Mouse (Mus musculus): ENCODE measurements around the gene Thap8. TPM values are rescaled to one million over a fixed set of nuclear protein-coding genes. Genes with fewer than 3 reads are reported as not detected.
A peak's percentile ranks its signal among the peaks of the same experiment; 100 is the strongest.

Gene Thap8
- polyA plus RNA-seq, 1 experiment from 2014 or later: 0.66 TPM

- Histone ChIP-seq H3K36me3 (ENCODE audit: control insufficient read depth, insufficient read depth, low read length) (no peaks in the 10 kb centered on the region), H3K4me2 (ENCODE audit: low read length) (peak overlapping the region; percentile 51), H3K27ac (ENCODE audit: low read depth, low read length) (peak overlapping the region; percentile 14; the same call in 1 of the 2 replicates), H3K9me3 (ENCODE audit: control insufficient read depth, low read length) (no peaks in the 10 kb centered on the region), H3K27me3 (replicated peaks; ENCODE audit: control insufficient read depth, insufficient read depth, low read length) (peaks cover 9% of the 10 kb centered on the region), H3K4me1 (ENCODE audit: control insufficient read depth, insufficient read depth, low read depth, low read length) (peaks cover 28% of the 10 kb centered on the region), H3K9ac (ENCODE audit: low read depth, low read length) (peak overlapping the region; percentile 3; the same call in 1 of the 2 replicates), H3K4me3 (ENCODE audit: low read length) (peak overlapping the region; percentile 21)
- 1% methylated on average over 13 of the region's 13 CpGs for WGBS
- ATAC-seq: peak; percentile 89
Measured at GRCm38 (mm10) chr7:30331887-30332286, 52.0 kb downstream of the Thap8 start.

- 0 out of 2 replicates have a peak overlapping the region, but pooled peaks have one; percentile 23 for H3K9ac ChIP-seq (ENCODE audit: low read depth, low read length)
- no peaks in the 10 kb centered on the region for H3K36me3 ChIP-seq (ENCODE audit: control insufficient read depth, insufficient read depth, low read length)
- no peak overlapping the region for H3K27ac ChIP-seq (ENCODE audit: low read depth, low read length)
- no peaks in the 10 kb centered on the region for H3K9me3 ChIP-seq (ENCODE audit: control insufficient read depth, low read length)
- no peak overlapping the region for H3K4me3 ChIP-seq (ENCODE audit: low read length)
- H3K27me3 ChIP-seq (replicated peaks; ENCODE audit: control insufficient read depth, insufficient read depth, low read length): peaks cover 9% of the 10 kb centered on the region
- 56% methylated on average over 18 of the region's 18 CpGs for WGBS
- peak overlapping the region; percentile 51; the same call in 1 of the 2 replicates for H3K4me2 ChIP-seq (ENCODE audit: low read length)
- peaks cover 28% of the 10 kb centered on the region for H3K4me1 ChIP-seq (ENCODE audit: control insufficient read depth, insufficient read depth, low read depth, low read length)
- ATAC-seq: no peak
Measured at GRCm38 (mm10) chr7:30332622-30333259, 52.8 kb downstream of the Thap8 start.

GRCm38 (mm10) chr7:30333436-30333835 lies 53.5 kb downstream of the Thap8 start:
- Histone ChIP-seq H3K27ac (ENCODE audit: low read depth, low read length) (no peak overlapping the region), H3K27me3 (replicated peaks; ENCODE audit: control insufficient read depth, insufficient read depth, low read length) (peaks cover 9% of the 10 kb centered on the region), H3K9me3 (ENCODE audit: control insufficient read depth, low read length) (no peaks in the 10 kb centered on the region), H3K36me3 (ENCODE audit: control insufficient read depth, insufficient read depth, low read length) (no peaks in the 10 kb centered on the region), H3K4me3 (ENCODE audit: low read length) (no peak overlapping the region), H3K4me2 (ENCODE audit: low read length) (no peak overlapping the region), H3K9ac (ENCODE audit: low read depth, low read length) (no peak overlapping the region), H3K4me1 (ENCODE audit: control insufficient read depth, insufficient read depth, low read depth, low read length) (peaks cover 28% of the 10 kb centered on the region)
- peak; percentile 66 for ATAC-seq
- WGBS: 22% methylated on average over 4 of the region's 4 CpGs

- Histone ChIP-seq H3K4me1 (ENCODE audit: control insufficient read depth, insufficient read depth, low read depth, low read length) (peaks cover 30% of the 10 kb centered on the region), H3K9ac (ENCODE audit: low read depth, low read length) (peak overlapping the region; percentile 17; the same call in 1 of the 2 replicates), H3K36me3 (ENCODE audit: control insufficient read depth, insufficient read depth, low read length) (no peaks in the 10 kb centered on the region), H3K27ac (ENCODE audit: low read depth, low read length) (no peak overlapping the region), H3K4me3 (ENCODE audit: low read length) (no peak overlapping the region), H3K4me2 (ENCODE audit: low read length) (no peak overlapping the region), H3K9me3 (ENCODE audit: control insufficient read depth, low read length) (no peaks in the 10 kb centered on the region), H3K27me3 (replicated peaks; ENCODE audit: control insufficient read depth, insufficient read depth, low read length) (peaks cover 13% of the 10 kb centered on the region)
- WGBS: 63% methylated on average over 4 of the region's 5 CpGs
- no peak for ATAC-seq
Measured at GRCm38 (mm10) chr7:30334563-30334962, 54.7 kb downstream of the Thap8 start.

GRCm38 (mm10) chr7:30335688-30336087 lies 55.8 kb downstream of the Thap8 start:
- Histone ChIP-seq H3K9ac (ENCODE audit: low read depth, low read length) (no peak overlapping the region), H3K27me3 (replicated peaks; ENCODE audit: control insufficient read depth, insufficient read depth, low read length) (peaks cover 15% of the 10 kb centered on the region), H3K4me3 (ENCODE audit: low read length) (no peak overlapping the region), H3K27ac (ENCODE audit: low read depth, low read length) (no peak overlapping the region), H3K36me3 (ENCODE audit: control insufficient read depth, insufficient read depth, low read length) (no peaks in the 10 kb centered on the region), H3K9me3 (ENCODE audit: control insufficient read depth, low read length) (no peaks in the 10 kb centered on the region), H3K4me1 (ENCODE audit: control insufficient read depth, insufficient read depth, low read depth, low read length) (peaks cover 30% of the 10 kb centered on the region), H3K4me2 (ENCODE audit: low read length) (no peak overlapping the region)
- no peak for ATAC-seq
- 65% methylated on average over 6 of the region's 6 CpGs for WGBS

- H3K4me2 ChIP-seq (ENCODE audit: low read length): 0 out of 2 replicates have a peak overlapping the region, but pooled peaks have one; percentile 29
- H3K36me3 ChIP-seq (ENCODE audit: control insufficient read depth, insufficient read depth, low read length): no peaks in the 10 kb centered on the region
- H3K4me3 ChIP-seq (ENCODE audit: low read length): no peak overlapping the region
- H3K4me1 ChIP-seq (ENCODE audit: control insufficient read depth, insufficient read depth, low read depth, low read length): peaks cover 28% of the 10 kb centered on the region
- H3K9me3 ChIP-seq (ENCODE audit: control insufficient read depth, low read length): no peaks in the 10 kb centered on the region
- H3K9ac ChIP-seq (ENCODE audit: low read depth, low read length): peak overlapping the region; percentile 24; the same call in 1 of the 2 replicates
- 2% methylated on average over 9 of the region's 9 CpGs for WGBS
- ATAC-seq: peak; percentile 31
- no peak overlapping the region for H3K27ac ChIP-seq (ENCODE audit: low read depth, low read length)
- H3K27me3 ChIP-seq (replicated peaks; ENCODE audit: control insufficient read depth, insufficient read depth, low read length): peaks cover 15% of the 10 kb centered on the region
Measured at GRCm38 (mm10) chr7:30336384-30336783, 56.5 kb downstream of the Thap8 start.

GRCm38 (mm10) chr7:30339432-30340109 lies 59.7 kb downstream of the Thap8 start:
- WGBS: 66% methylated on average over 5 of the region's 5 CpGs
- H3K4me2 ChIP-seq (ENCODE audit: low read length): no peak overlapping the region
- H3K9me3 ChIP-seq (ENCODE audit: control insufficient read depth, low read length): no peaks in the 10 kb centered on the region
- H3K4me1 ChIP-seq (ENCODE audit: control insufficient read depth, insufficient read depth, low read depth, low read length): peaks cover 10% of the 10 kb centered on the region
- ATAC-seq: no peak
- H3K27me3 ChIP-seq (replicated peaks; ENCODE audit: control insufficient read depth, insufficient read depth, low read length): peaks cover 14% of the 10 kb centered on the region
- H3K27ac ChIP-seq (ENCODE audit: low read depth, low read length): no peak overlapping the region
- no peak overlapping the region for H3K4me3 ChIP-seq (ENCODE audit: low read length)
- H3K36me3 ChIP-seq (ENCODE audit: control insufficient read depth, insufficient read depth, low read length): no peaks in the 10 kb centered on the region
- H3K9ac ChIP-seq (ENCODE audit: low read depth, low read length): no peak overlapping the region

Other genes starting within 250 kb of the Thap8 start
- gene Zfp14, start 228.7 kb upstream of the Thap8 start, polyA plus RNA-seq (2015; fragmentation: Nextera tagmentation; extraction: Ambion mirVana): 10.7 and 11.9 TPM in 2 replicates
- 11.6 and 13.8 TPM in 2 replicates for gene Zfp82, start 207.2 kb upstream of the Thap8 start, polyA plus RNA-seq (2015; fragmentation: Nextera tagmentation; extraction: Ambion mirVana)
- gene Gm26920, start 189.7 kb upstream of the Thap8 start, polyA plus RNA-seq (2015; fragmentation: Nextera tagmentation; extraction: Ambion mirVana): 0.80 and 1.5 TPM in 2 replicates
- 14.4 and 14.9 TPM in 2 replicates for gene Zfp566, start 189.6 kb upstream of the Thap8 start, polyA plus RNA-seq (2015; fragmentation: Nextera tagmentation; extraction: Ambion mirVana)
- gene Zfp260, start 185.3 kb upstream of the Thap8 start, polyA plus RNA-seq (2015; fragmentation: Nextera tagmentation; extraction: Ambion mirVana): 69.0 and 75.5 TPM in 2 replicates
- 23.7 and 26.9 TPM in 2 replicates for gene Zfp382, start 158.2 kb upstream of the Thap8 start, polyA plus RNA-seq (2015; fragmentation: Nextera tagmentation; extraction: Ambion mirVana)
- 8.0 and 9.2 TPM in 2 replicates for gene Zfp146, start 110.3 kb upstream of the Thap8 start, polyA plus RNA-seq (2015; fragmentation: Nextera tagmentation; extraction: Ambion mirVana)
- gene Cox7a1, start 96.0 kb upstream of the Thap8 start, polyA plus RNA-seq (2015; fragmentation: Nextera tagmentation; extraction: Ambion mirVana): 5.6 and 6.8 TPM in 2 replicates
- gene Capns1, start 81.3 kb upstream of the Thap8 start, polyA plus RNA-seq (2015; fragmentation: Nextera tagmentation; extraction: Ambion mirVana): 86.0 and 94.7 TPM in 2 replicates
- gene Polr2i, start 48.1 kb upstream of the Thap8 start, polyA plus RNA-seq (2015; fragmentation: Nextera tagmentation; extraction: Ambion mirVana): 168 and 175 TPM in 2 replicates
- 465 and 500 TPM in 2 replicates for gene Tbcb, start 47.8 kb upstream of the Thap8 start, polyA plus RNA-seq (2015; fragmentation: Nextera tagmentation; extraction: Ambion mirVana)
- not detected in 2 replicates for gene Ovol3, start 44.4 kb upstream of the Thap8 start, polyA plus RNA-seq (2015; fragmentation: Nextera tagmentation; extraction: Ambion mirVana)
- 3.9 and 5.6 TPM in 2 replicates for gene Wdr62, start 325 bp downstream of the Thap8 start, polyA plus RNA-seq (2015; fragmentation: Nextera tagmentation; extraction: Ambion mirVana)
- 96.5 and 138 TPM in 2 replicates for gene Clip3, start 11.6 kb downstream of the Thap8 start, polyA plus RNA-seq (2015; fragmentation: Nextera tagmentation; extraction: Ambion mirVana)
- 124 and 131 TPM in 2 replicates for gene Alkbh6, start 28.6 kb downstream of the Thap8 start, polyA plus RNA-seq (2015; fragmentation: Nextera tagmentation; extraction: Ambion mirVana)
- gene Syne4, start 34.7 kb downstream of the Thap8 start, polyA plus RNA-seq (2015; fragmentation: Nextera tagmentation; extraction: Ambion mirVana): 14.6 and 14.8 TPM in 2 replicates
- gene E130208F15Rik, start 41.6 kb downstream of the Thap8 start, polyA plus RNA-seq (2015; fragmentation: Nextera tagmentation; extraction: Ambion mirVana): 0.21 and 0.54 TPM in 2 replicates
- 16.8 and 17.0 TPM in 2 replicates for gene Sdhaf1, start 43.8 kb downstream of the Thap8 start, polyA plus RNA-seq (2015; fragmentation: Nextera tagmentation; extraction: Ambion mirVana)
- gene Lrfn3, start 82.7 kb downstream of the Thap8 start, polyA plus RNA-seq (2015; fragmentation: Nextera tagmentation; extraction: Ambion mirVana): 15.8 and 16.8 TPM in 2 replicates
- 29.7 and 31.5 TPM in 2 replicates for gene Tyrobp, start 133.7 kb downstream of the Thap8 start, polyA plus RNA-seq (2015; fragmentation: Nextera tagmentation; extraction: Ambion mirVana)
- gene Hcst, start 139.8 kb downstream of the Thap8 start, polyA plus RNA-seq (2015; fragmentation: Nextera tagmentation; extraction: Ambion mirVana): 0.95 and 0.97 TPM in 2 replicates
- gene Nfkbid, start 141.6 kb downstream of the Thap8 start, polyA plus RNA-seq (2015; fragmentation: Nextera tagmentation; extraction: Ambion mirVana): 2.5 and 2.9 TPM in 2 replicates
- 742 and 752 TPM in 2 replicates for gene Aplp1, start 165.4 kb downstream of the Thap8 start, polyA plus RNA-seq (2015; fragmentation: Nextera tagmentation; extraction: Ambion mirVana)
- 3.0 and 4.2 TPM in 2 replicates for gene Kirrel2, start 177.6 kb downstream of the Thap8 start, polyA plus RNA-seq (2015; fragmentation: Nextera tagmentation; extraction: Ambion mirVana)
- gene Nphs1, start 178.2 kb downstream of the Thap8 start, polyA plus RNA-seq (2015; fragmentation: Nextera tagmentation; extraction: Ambion mirVana): 0.98 and 1.7 TPM in 2 replicates
- gene Prodh2, start 213.5 kb downstream of the Thap8 start, polyA plus RNA-seq (2015; fragmentation: Nextera tagmentation; extraction: Ambion mirVana): not detected in 2 replicates

All from hindbrain, embryonic 16.5 days (tissue).